Mouse (Mus musculus) right cerebral cortex, postnatal 36 days (tissue): ENCODE measurements at regions not wholly inside any gene's neighbourhood (a gene's known extent, or its start where the extent isn't known, plus 50 kb on each side); places are given as distances from the start of the nearest gene placed in this dataset.
A peak's percentile ranks its signal among the peaks of the same experiment; 100 is the strongest.

Source experiments
- DNase-seq, 2 experiments: peaks; one replicate each; pipeline ENCODE4 v3.0.0; 2022; ENCODE audit warnings: low spot score in 2 of 2, mixed read lengths in 1 of 2

DNA sequence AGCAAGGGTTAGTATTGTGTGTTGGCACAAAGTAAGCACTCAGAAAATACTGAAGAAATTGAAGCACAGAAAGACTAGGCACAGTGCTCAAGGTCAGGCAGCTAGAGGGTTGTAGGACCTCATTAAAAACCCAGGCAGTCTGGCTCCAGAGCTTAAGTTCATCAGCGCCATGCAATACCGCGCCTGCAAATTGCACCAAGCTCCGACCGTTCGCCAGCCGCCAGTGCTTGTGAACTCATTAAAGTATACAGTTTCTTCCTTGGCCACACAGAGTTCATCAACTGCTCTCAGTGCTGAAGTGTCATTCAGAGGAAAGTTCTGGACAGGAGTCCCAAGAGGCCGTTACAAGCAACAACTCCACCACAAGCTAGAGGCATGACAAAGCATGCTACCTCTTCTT is 397.5 kb downstream of the Lmo4 start:
- no peak for DNase-seq

- DNase-seq: no peak
Observed at GRCm38 (mm10) chr3:143806940-143807339, 398.1 kb downstream of the Lmo4 start.

DNA sequence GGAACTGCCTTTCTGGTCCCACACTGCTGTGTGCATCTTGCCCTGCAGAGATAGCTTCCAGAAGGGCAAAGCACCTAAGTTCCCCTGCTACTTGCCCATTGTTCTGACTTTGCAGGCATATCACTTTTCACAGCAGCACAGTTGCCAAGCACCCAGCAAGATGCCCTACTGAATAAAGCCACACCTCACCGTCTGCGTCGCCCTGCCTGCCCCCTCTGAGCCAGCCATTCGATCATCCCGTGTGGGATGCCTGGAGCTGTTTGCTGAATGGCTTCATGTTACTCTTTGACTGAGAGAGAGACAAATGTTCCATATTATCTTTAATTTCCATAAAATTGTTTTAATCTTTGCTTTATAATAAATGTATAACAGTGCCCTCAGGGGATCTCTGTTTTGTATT is 407.2 kb downstream of the Lmo4 start:
- DNase-seq: no peak

DNA sequence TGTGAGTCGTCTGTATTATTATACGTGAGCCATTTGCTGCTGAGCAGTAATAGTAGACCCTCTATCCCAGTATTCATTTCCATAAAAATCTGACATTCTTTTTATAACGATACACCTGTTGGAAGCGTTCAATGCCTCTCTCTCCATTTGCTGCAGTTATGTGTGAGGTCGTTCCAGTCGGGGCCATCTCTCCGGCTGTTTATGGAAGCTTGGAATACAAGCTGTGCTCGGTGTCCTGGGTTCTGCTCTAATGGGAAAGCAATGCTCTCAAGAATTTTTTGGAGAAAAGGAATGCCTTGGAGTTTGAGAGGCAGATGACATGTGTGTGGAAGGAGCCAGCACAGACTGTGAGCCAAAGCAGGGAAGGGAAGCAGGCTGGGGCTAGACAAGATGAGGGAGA is 414.1 kb downstream of the Lmo4 start:
- DNase-seq: no peak

DNA sequence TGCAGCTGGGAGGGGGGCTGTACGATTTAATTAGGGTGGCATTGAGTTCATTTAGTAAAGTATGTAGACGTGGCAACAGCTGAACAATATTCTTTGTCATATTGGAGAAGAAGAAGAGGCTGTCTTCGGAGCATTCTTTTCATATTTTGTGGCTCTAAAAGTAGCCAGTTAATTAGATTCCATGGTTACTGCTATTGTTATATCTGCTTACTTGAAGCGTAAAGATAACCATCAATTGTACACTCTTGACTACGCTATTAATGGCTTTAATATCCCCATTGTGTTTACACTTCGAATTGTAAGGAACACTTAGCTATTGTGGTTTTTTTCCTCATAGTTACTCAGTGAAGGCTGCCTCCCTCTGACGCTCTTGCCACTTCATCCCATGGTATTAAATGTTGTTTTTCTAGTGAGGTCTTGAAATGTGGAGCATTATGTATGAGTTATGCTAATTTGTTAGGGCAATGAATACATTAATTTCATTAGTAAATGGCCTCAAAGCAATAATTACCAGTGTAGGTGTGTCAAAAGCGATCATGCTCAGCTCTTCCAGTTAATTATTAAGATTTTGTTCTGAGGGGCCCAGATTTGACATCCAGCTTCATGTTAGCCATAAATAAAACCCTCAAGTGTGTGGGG is 415.0 kb downstream of the Lmo4 start:
- no peak for DNase-seq

- DNase-seq: no peak
Observed at GRCm38 (mm10) chr3:143786889-143787288, 418.1 kb downstream of the Lmo4 start.

DNA sequence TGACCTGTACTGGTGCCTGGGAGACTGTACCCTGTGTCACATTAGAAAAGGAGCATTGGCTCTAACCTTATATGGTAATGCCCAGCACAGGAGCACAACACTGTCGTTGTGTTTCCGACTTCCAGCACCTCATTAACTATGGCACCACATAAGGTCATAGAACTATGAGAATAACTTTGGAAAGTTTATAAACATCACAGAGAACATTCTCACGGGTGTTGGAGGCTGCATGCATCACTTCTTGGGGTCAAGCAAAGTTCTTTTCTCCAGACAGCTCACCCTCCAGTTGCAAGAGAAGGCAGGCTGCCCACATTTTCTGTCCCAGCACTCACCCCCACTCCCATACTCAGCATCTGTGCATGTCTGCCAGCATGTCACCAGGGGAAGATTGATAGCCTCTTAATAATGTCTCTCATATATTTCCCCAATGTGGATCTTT is 420.6 kb downstream of the Lmo4 start:
- no peak for DNase-seq

DNA sequence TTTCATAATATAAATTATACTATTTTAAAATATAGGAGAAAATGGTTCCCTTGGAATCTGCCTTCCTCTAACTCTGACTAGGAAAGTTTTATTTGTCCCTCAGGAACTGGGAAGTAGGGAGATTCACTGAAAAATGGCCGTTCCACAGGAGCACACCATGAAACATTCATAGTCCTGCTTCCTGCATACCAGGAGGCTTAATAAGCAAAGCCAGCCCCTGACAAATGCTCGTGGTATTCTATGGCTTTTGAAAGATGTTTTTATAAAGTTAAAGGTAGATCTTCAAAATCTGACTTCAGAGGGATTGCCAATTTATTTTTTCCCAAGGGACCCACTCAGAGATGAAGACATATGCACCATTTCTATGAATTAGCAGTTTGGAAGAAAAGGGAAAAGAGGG is 426.9 kb downstream of the Lmo4 start:
- DNase-seq: no peak

GRCm38 (mm10) chr3:143759337-143759736 is 445.7 kb downstream of the Lmo4 start:
- no peak for DNase-seq

GRCm38 (mm10) chr3:143753197-143753596 is 451.8 kb downstream of the Lmo4 start:
- DNase-seq: no peak

GRCm38 (mm10) chr3:143752660-143753059 is 452.4 kb downstream of the Lmo4 start:
- DNase-seq: no peak

GRCm38 (mm10) chr3:143750128-143750527 is 454.9 kb downstream of the Lmo4 start:
- no peak for DNase-seq

DNA sequence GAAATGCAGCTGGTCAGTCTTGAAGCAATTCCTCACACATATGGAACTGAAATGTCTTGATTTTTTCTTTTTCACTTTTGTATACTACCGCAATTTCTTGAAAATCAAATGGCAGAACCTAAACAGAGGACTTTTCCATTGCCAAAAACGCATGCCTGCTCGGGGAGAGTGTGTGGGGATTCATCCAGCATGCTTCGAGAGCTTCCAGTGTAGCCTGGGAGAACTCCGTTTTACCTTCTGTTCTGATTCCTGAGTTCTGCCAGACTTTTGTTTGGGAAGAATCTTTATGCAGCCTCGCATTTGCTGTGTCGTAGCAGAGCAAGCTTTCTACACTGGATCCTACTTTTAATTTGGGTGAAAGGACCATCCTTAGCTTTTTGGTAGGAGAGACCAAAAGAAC is 461.4 kb downstream of the Lmo4 start:
- no peak for DNase-seq

GRCm38 (mm10) chr3:143742786-143743571 is 462.0 kb downstream of the Lmo4 start:
- no peak for DNase-seq

DNA sequence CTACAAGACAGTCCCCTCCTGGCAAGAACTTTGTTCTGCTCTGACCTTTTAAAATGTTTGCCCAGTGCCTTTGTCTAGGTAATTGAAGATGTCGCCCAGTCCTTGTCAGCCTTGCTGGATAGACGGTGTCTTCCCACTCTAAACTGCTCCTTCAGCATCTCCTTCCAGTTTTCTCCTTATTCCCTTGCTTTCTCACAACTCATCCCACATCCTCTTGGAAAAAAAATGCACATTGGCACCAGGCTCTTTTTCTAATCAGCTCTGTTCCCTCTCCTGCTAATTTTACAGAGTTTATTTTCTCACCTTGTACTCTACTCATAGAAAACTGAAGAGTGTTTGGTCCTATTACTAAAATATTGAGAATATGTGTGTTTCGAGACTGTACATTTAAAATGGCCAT is 466.3 kb downstream of the Lmo4 start:
- DNase-seq: peak in 1 of 2 experiments; percentile 23

DNA sequence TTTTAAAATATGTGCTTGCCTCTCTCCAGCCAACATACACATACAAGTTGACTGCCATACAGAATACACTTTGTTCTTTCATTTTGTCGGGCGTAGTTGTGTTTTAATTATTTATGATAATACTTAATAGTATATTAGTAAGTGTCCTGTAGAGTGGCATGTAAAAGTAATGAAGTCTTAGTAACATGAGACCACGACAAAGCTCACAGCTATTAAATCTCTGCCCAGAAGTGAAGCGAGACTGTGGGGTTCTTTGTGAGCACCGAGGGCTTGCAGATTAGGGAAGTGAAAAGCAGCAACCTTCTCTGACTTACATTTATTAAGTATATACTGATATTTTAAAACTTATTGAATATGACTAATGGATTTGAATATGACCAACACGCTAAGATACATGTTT is 467.2 kb downstream of the Lmo4 start:
- no peak for DNase-seq

DNA sequence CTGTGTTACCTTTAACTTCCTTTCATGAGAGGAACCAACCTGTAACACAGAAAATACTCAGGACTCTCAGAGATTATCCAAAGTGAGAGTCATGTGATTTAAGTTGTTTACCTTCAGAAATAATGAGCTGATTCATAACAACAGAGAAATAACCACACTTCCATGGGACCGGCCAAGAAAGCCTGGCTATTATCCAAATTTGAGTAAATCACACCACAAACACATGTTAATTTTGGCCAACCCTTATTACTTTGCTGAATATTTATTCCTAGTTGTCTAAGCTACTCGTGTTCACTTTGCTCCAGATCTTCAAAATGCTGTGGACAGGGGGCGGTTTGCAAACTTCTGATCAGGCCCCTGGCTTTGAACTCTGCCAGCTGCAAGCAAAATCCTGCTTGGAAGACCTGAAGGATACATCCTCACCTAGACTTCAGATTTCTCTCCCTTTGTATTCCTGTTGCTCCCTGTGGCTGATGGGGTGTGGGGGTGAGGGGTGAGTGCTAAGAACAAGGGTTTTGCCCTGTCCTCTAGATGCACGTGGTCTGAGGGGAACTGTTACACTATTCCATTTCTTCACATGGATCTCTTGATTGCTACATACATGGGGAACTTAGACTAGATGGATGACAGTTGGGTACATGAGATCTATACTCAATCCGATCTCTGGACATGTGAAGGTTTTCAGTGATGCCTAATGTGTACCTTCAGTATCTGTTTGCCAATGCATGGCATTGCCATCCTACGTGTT is 468.2 kb downstream of the Lmo4 start:
- no peak for DNase-seq

DNA sequence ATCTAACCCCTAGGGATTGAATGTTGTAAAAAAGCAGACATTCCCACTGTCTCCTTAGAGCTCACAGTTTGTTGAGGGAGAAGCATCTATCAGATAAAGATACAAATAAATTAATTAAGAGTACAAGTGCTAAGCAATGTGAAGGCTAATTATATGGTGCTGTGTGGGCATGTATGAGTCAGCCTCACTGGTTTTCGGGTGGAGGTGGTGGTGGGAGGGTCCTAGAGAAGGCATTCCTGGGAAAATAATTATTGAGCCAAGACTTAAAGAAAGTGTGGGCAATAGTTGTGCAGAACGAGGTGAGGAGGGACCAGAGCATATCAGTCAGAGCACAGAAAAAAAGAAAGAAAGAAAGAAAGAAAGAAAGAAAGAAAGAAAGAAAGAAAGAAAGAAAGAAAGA is 470.2 kb downstream of the Lmo4 start:
- no peak for DNase-seq

GRCm38 (mm10) chr3:143732966-143733725 is 471.9 kb downstream of the Lmo4 start:
- DNase-seq: no peak

GRCm38 (mm10) chr3:143729473-143730076 is 475.4 kb downstream of the Lmo4 start:
- peak in 1 of 2 experiments; percentile 39 for DNase-seq

DNA sequence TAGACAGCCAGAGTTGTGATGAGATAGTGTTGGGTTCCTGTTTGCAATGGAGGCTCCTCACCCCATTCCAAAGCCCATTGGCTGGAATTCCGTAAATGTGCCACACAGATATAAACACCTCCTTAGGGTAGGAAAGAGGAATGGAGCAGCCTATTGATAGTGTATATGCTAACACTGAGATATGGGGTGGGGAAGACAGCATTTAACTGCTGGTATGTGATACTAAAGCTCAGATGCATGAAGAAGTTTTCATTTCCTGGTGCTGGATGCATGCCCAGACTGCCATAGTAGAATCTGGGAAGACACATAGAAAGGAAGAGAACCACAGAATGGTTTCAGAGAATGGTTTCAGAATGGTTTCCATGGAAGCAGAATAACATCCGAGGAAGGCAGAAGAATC is 482.4 kb downstream of the Lmo4 start:
- DNase-seq: peak in 1 of 2 experiments; percentile 25
